Mouse (Mus musculus): ENCODE data around the gene Tmem74b. TPM values are rescaled to one million over a fixed set of nuclear protein-coding genes. Genes with fewer than 3 reads are reported as not detected.
A peak's percentile ranks its signal among the peaks of the same experiment; 100 is the strongest.

Gene Tmem74b
- polyA plus RNA-seq (2015; fragmentation: Nextera tagmentation; extraction: Ambion mirVana), result 22.2 and 26.6 TPM in 2 replicates

DNA sequence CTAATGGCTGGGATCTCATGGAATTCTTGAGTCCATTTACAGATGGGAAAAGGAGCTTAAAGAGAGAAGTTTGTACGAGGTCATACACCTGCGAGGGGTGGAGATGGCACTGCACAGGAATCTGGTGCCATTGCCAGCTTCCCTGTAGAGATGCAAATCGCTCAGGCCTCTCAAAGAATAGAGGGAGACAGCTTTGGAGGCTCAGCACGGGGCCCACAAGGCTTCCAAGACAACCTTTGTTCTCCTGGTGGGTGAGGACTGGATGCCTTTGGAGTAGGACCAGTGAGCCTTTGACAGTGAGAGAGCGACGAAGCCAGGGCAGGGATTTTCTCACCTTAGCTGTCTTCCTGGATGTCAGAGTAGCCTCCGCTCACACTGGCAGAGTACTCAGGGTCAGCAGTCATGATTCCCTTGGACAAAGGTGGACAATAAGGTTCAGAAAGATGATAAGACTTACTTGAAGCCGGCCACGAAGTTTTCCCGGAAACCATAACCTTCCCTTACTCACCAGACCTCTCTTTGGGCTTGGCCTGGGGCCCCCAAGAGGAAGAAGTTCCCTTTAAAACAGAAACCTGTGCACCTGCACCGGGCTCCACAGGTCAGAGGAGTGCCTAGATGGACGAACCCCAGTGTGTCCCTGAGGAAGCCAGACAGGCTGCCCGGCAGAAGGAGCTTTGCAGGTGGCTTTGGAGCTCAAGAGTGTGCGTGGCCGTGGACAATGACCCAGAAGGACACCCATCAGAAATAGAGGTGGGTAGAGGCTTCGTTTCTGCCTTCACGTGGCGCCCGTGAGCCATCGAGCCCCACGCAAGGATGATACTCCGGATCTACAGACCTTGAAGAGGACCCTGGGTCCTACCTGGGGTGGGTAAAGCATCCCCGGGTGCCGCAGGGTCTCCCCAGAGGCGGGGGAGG lies at the start of gene Tmem74b:
TSS of gene Tmem74b (plus strand) at position 778 of the 915 bp plus-strand sequence.
- H3K4me3 ChIP-seq (replicated peaks; ENCODE audit: low read length), result peak within 1 kb of the TSS; percentile 77
- 5% methylated on average over 25 of the region's 25 CpGs for WGBS
- no peaks in the 10 kb centered on the region for H3K9me3 ChIP-seq (ENCODE audit: control insufficient read depth, low read length)
- H3K4me2 ChIP-seq (ENCODE audit: low read length), result peak within 1 kb of the TSS; percentile 89
- no peaks in the 10 kb centered on the region for H3K27me3 ChIP-seq (replicated peaks; ENCODE audit: control insufficient read depth, insufficient read depth, low read length)
- no peaks in the 10 kb centered on the region for H3K36me3 ChIP-seq (ENCODE audit: control insufficient read depth, insufficient read depth)
- peak within 1 kb of the TSS; percentile 55 for H3K27ac ChIP-seq (ENCODE audit: low read length)
- no peak; the same call in 1 of the 2 replicates for ATAC-seq
- H3K4me1 ChIP-seq (replicated peaks; ENCODE audit: control insufficient read depth, insufficient read depth, low read length), result peaks cover 15% of the 10 kb centered on the region
- peak within 1 kb of the TSS; percentile 96 for H3K9ac ChIP-seq (replicated peaks; ENCODE audit: low read depth, low read length)

DNA sequence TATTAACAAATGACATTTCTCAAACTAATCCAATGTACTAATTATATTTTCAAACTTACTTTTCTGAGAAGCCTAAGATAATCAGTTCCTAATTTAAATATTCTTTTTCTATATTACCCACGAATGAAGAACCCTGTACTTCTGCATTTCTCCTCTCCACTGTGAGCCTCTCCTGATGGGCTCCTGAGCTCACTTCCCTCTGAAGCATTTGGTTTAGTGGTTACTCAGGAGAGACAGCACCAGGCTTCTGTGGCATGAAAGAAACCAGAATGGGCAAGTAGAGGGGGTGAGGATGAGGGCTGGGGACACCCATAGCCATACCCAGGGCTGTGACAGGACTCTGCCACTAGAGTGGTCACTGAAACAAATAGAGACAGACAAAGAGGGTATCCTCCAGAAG lies 49.8 kb upstream of the Tmem74b start:
- no peak overlapping the region for H3K9ac ChIP-seq (replicated peaks; ENCODE audit: low read depth, low read length)
- H3K4me1 ChIP-seq (replicated peaks; ENCODE audit: control insufficient read depth, insufficient read depth, low read length), result no peaks in the 10 kb centered on the region
- no peak overlapping the region for H3K27ac ChIP-seq (ENCODE audit: low read length)
- no peaks in the 10 kb centered on the region for H3K36me3 ChIP-seq (ENCODE audit: control insufficient read depth, insufficient read depth)
- H3K4me3 ChIP-seq (replicated peaks; ENCODE audit: low read length), result no peak overlapping the region
- H3K4me2 ChIP-seq (ENCODE audit: low read length), result no peak overlapping the region
- H3K27me3 ChIP-seq (replicated peaks; ENCODE audit: control insufficient read depth, insufficient read depth, low read length), result no peaks in the 10 kb centered on the region
- WGBS, result 74% methylated on average over 1 of the region's 1 CpGs
- H3K9me3 ChIP-seq (ENCODE audit: control insufficient read depth, low read length), result no peaks in the 10 kb centered on the region
- no peak for ATAC-seq

DNA sequence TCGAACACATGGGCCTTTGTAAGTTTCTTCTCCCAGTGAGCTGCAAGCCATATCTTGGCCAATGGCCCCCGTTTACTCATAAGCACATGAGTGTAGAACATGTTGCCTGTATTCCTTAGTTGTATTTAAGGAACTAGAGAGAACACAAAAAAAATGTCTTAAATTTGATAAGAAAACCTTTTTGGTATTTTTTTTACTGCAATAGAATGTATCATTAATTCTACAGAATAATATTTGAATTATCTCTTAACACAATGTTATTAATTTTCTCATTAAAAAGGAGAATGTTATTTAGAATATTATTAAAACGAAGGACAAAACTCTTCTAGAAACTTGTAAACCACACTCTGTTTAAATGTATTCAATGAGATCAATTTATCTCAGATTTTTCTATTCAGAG lies 33.4 kb upstream of the Tmem74b start, which contains the start of gene Rad21l:
TSS of gene Rad21l (minus strand) at position 101 of the 400 bp plus-strand sequence.
- no peak within 1 kb of the TSS for H3K9ac ChIP-seq (replicated peaks; ENCODE audit: low read depth, low read length)
- H3K4me2 ChIP-seq (ENCODE audit: low read length), result no peak within 1 kb of the TSS
- 70% methylated on average over 3 of the region's 3 CpGs for WGBS
- ATAC-seq, result no peak
- no peaks in the 10 kb centered on the region for H3K27me3 ChIP-seq (replicated peaks; ENCODE audit: control insufficient read depth, insufficient read depth, low read length)
- no peaks in the 10 kb centered on the region for H3K36me3 ChIP-seq (ENCODE audit: control insufficient read depth, insufficient read depth)
- no peak within 1 kb of the TSS for H3K4me3 ChIP-seq (replicated peaks; ENCODE audit: low read length)
- H3K9me3 ChIP-seq (ENCODE audit: control insufficient read depth, low read length), result no peaks in the 10 kb centered on the region
- H3K4me1 ChIP-seq (replicated peaks; ENCODE audit: control insufficient read depth, insufficient read depth, low read length), result no peaks in the 10 kb centered on the region; the same call in 1 of the 2 replicates
- H3K27ac ChIP-seq (ENCODE audit: low read length), result no peak within 1 kb of the TSS

DNA sequence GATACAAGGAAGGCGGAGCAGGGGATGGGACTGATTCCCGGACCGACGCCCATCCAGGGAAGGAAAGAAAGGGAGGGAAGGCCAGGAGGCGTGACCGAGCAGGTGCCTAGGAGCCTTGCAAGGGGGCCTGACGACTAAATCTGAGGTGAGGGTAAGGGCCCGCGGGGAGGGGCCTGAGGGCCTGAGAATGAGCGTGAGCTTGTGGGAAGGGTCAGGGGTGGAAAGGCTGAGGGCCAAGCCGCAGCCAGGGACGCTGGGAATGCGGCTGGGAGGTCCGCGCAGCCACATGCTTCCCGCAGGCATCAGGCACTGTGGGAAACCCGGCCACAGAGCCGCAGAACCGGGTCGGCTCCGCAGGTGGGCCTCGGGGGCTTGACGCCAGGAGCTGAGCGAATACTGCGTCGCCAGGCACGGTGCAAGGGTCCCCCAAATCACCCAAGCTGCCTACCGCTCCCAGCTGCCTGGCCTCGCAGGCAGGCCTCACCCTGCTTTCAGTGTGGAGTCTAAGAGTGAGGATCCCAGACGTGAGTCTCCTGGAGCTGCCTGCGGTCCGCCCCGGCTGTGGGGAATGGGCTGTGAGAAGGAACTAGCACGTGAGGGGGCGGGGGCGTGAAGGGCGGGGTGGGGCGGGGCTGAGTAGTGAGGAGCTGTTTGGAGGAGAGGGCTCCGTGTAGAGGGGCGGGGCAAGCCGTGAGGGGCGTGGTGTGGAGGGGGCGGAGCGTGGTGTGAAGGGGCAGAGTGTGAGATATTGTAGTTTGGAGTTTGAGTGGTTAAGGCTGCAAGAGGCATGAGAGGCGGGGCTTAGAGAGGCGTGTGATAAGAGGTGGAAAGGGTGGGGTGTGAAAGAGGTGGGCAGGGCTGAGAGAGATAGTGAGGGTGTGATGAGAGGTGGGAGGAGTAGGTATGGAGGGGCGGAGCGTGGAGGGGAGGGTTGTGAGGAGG lies 31.5 kb upstream of the Tmem74b start:
- Histone ChIP-seq H3K36me3 (ENCODE audit: control insufficient read depth, insufficient read depth) (no peaks in the 10 kb centered on the region), H3K4me2 (ENCODE audit: low read length) (peak overlapping the region; percentile 26), H3K27ac (ENCODE audit: low read length) (no peak overlapping the region), H3K4me3 (replicated peaks; ENCODE audit: low read length) (no peak overlapping the region), H3K27me3 (replicated peaks; ENCODE audit: control insufficient read depth, insufficient read depth, low read length) (no peaks in the 10 kb centered on the region), H3K9me3 (ENCODE audit: control insufficient read depth, low read length) (no peaks in the 10 kb centered on the region), H3K9ac (replicated peaks; ENCODE audit: low read depth, low read length) (no peak overlapping the region), H3K4me1 (replicated peaks; ENCODE audit: control insufficient read depth, insufficient read depth, low read length) (no peaks in the 10 kb centered on the region; the same call in 1 of the 2 replicates)
- WGBS, result 42% methylated on average over 48 of the region's 48 CpGs
- ATAC-seq, result peak; percentile 20; the same call in 1 of the 2 replicates

DNA sequence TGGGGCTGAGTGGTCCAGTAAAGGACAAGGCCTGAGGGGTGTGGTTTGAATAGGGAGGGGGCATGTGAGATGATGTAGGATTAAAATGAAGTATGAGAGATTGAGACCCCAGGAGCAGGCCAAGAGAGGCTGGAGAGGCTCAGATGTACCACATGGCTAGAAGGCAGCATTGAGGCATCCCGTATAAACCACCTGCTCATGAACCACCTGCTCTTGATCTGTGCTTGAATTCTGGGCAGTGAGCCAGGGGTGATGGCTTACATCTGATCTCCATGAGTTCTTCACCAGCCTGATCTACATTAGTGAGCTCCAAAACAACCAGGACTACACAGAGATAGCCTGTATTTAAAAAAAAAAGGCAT lies 30.9 kb upstream of the Tmem74b start:
- H3K27ac ChIP-seq (ENCODE audit: low read length), result no peak overlapping the region
- H3K4me3 ChIP-seq (replicated peaks; ENCODE audit: low read length), result no peak overlapping the region
- no peak overlapping the region for H3K9ac ChIP-seq (replicated peaks; ENCODE audit: low read depth, low read length)
- H3K9me3 ChIP-seq (ENCODE audit: control insufficient read depth, low read length), result no peaks in the 10 kb centered on the region
- 54% methylated on average over 1 of the region's 1 CpGs for WGBS
- ATAC-seq, result no peak
- H3K27me3 ChIP-seq (replicated peaks; ENCODE audit: control insufficient read depth, insufficient read depth, low read length), result no peaks in the 10 kb centered on the region
- H3K4me2 ChIP-seq (ENCODE audit: low read length), result no peak overlapping the region
- no peaks in the 10 kb centered on the region for H3K36me3 ChIP-seq (ENCODE audit: control insufficient read depth, insufficient read depth)
- no peaks in the 10 kb centered on the region; the same call in 1 of the 2 replicates for H3K4me1 ChIP-seq (replicated peaks; ENCODE audit: control insufficient read depth, insufficient read depth, low read length)

DNA sequence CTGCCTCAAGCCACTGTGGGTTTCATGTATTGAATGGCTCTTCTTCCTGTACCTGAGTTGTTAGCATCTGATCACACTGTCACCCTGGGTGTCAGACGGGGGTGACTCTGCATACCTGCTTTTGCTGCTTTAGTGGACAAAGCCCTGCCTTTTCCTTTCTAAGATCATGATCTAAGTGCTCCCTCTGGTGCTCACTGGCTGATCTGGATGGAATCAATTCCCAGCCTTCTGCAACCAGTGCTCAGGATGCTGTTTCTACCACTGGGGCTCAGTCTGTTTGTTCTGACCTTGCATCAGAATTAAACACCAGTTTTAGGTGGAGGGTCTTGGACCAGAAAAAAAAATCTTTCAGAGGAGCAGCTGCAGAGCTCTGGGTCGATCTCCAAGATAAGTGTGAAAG lies 25.6 kb upstream of the Tmem74b start:
- no peaks in the 10 kb centered on the region for H3K4me1 ChIP-seq (replicated peaks; ENCODE audit: control insufficient read depth, insufficient read depth, low read length)
- no peaks in the 10 kb centered on the region for H3K27me3 ChIP-seq (replicated peaks; ENCODE audit: control insufficient read depth, insufficient read depth, low read length)
- no peaks in the 10 kb centered on the region for H3K9me3 ChIP-seq (ENCODE audit: control insufficient read depth, low read length)
- 64% methylated on average over 2 of the region's 2 CpGs for WGBS
- H3K4me2 ChIP-seq (ENCODE audit: low read length), result no peak overlapping the region
- no peak overlapping the region for H3K27ac ChIP-seq (ENCODE audit: low read length)
- no peak overlapping the region for H3K4me3 ChIP-seq (replicated peaks; ENCODE audit: low read length)
- H3K36me3 ChIP-seq (ENCODE audit: control insufficient read depth, insufficient read depth), result no peaks in the 10 kb centered on the region
- no peak for ATAC-seq
- H3K9ac ChIP-seq (replicated peaks; ENCODE audit: low read depth, low read length), result no peak overlapping the region

DNA sequence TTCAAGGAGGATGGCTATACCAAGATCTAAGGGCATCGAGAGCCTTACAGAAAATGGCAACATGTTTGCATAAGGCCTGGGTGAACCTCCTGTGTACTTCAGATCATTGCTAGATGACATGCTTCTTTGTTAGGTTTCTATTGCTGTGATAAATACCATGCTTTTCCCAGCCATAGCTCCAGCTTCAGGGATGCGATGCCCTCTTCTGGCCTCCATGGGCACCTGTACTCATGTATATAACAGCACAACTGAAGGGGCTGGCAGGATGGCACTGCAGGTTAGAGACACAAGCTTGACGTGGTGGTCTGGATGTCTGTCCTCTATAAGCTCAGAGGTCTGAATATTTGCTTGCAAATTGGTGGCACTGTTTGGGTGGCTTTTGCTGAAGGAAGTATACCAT lies 19.5 kb upstream of the Tmem74b start:
- Histone ChIP-seq H3K4me3 (replicated peaks; ENCODE audit: low read length) (no peak overlapping the region), H3K27ac (ENCODE audit: low read length) (no peak overlapping the region), H3K27me3 (replicated peaks; ENCODE audit: control insufficient read depth, insufficient read depth, low read length) (no peaks in the 10 kb centered on the region), H3K36me3 (ENCODE audit: control insufficient read depth, insufficient read depth) (no peaks in the 10 kb centered on the region), H3K9ac (replicated peaks; ENCODE audit: low read depth, low read length) (no peak overlapping the region), H3K9me3 (ENCODE audit: control insufficient read depth, low read length) (no peaks in the 10 kb centered on the region), H3K4me2 (ENCODE audit: low read length) (no peak overlapping the region), H3K4me1 (replicated peaks; ENCODE audit: control insufficient read depth, insufficient read depth, low read length) (no peaks in the 10 kb centered on the region)
- 52% methylated on average over 3 of the region's 3 CpGs for WGBS
- ATAC-seq, result peak; percentile 79

DNA sequence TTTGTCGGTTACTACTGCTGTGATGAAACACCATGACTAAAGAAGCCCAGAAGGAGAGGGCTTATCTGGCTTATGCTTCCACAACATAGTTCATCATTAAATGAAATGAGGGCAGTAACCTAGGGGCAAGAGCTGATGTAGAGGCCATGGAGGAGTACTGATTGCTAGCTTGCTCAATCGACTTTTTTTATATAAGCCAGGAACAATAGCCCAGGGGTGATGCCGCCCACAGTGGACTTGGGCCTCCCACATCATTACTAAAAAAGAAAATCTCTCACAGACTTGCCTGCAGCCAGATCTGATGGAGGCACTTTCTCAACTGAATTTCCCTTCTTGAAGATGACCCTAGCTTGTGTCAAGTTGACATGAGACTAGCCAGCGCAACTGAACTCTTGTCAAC lies 18.8 kb upstream of the Tmem74b start:
- Histone ChIP-seq H3K4me1 (replicated peaks; ENCODE audit: control insufficient read depth, insufficient read depth, low read length) (no peaks in the 10 kb centered on the region), H3K27ac (ENCODE audit: low read length) (no peak overlapping the region)
- ATAC-seq, result no peak

More for the DNA sequence above, 18.8 kb upstream of the Tmem74b start:
- Histone ChIP-seq H3K9ac (replicated peaks; ENCODE audit: low read depth, low read length) (no peak overlapping the region), H3K4me3 (replicated peaks; ENCODE audit: low read length) (no peak overlapping the region), H3K4me2 (ENCODE audit: low read length) (no peak overlapping the region), H3K36me3 (ENCODE audit: control insufficient read depth, insufficient read depth) (no peaks in the 10 kb centered on the region), H3K27me3 (replicated peaks; ENCODE audit: control insufficient read depth, insufficient read depth, low read length) (no peaks in the 10 kb centered on the region), H3K9me3 (ENCODE audit: control insufficient read depth, low read length) (no peaks in the 10 kb centered on the region)
- WGBS, result 88% methylated on average over 4 of the region's 4 CpGs

Measured in forebrain, embryonic 16.5 days (tissue).